Mouse (Mus musculus) embryo, embryonic 10 days (tissue): ENCODE results near the gene Tppp3.
A peak's percentile ranks its signal among the peaks of the same experiment; 100 is the strongest.

Experiments
- DNase-seq: peaks from one replicate; pipeline ENCODE4 v3.0.0-alpha.2; 2015; ENCODE audit warnings: low spot score

Tppp3 gene

GRCm38 (mm10) chr8:105433021-105433420 is 38.3 kb downstream of the Tppp3 start:
- peak; percentile 31 for DNase-seq

- DNase-seq = no peak
Measured at GRCm38 (mm10) chr8:105431743-105432515, 39.4 kb downstream of the Tppp3 start.

GRCm38 (mm10) chr8:105426878-105427277 is 44.4 kb downstream of the Tppp3 start:
- DNase-seq = no peak

DNA sequence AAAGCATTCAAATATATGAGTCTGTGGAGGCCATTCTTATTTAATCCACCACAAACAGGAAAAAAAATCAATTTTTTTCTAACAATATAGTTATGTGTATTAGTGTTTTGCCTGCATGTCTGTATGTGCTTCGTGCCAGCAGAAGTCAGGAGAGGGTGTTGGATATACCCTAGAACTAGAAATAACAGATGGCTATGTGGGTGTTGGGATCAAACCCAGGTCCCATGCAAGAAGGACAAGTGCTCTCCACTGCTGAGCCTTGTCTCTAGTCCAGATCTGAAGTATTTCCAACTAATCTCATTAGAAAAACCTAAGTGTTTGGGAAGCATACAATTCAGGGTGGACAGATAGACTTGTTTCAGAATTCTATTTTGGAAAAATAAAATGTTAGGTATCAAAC is 49.3 kb downstream of the Tppp3 start:
- DNase-seq = no peak

DNA sequence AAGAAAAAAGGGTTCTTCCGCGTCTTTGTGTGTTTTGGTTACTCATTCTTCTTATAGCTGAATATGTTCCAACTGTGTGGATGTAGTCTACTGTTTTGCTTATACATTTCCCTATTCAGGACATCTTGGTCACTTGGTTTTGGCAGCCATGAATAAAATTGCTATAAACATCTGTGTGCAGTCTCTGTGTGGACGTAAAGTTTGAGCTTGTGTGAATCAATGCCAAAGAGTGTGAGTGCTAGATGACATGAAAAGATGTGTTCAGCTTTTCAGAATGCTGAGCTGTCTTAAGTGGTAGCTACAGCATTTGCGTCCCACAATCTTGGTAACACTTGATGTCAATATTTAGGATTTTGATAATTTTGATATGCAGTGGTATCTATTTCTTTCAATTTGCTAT is 51.5 kb downstream of the Tppp3 start:
- DNase-seq = no peak

- no peak for DNase-seq
Measured at GRCm38 (mm10) chr8:105418992-105419391, 52.3 kb downstream of the Tppp3 start.
